Mouse (Mus musculus) spleen, adult 12 weeks (tissue): ENCODE measurements around the gene Lamc1.
"Not testable (repeated sequence)": the region's sequence is repeated elsewhere in the genome, so short reads cannot be mapped to it uniquely, and the experiment has no call there.

Experiments
- DNase-seq: peaks from one replicate; pipeline ENCODE4 v3.0.0; 2022; ENCODE audit warnings: low spot score

Gene Lamc1

GRCm38 (mm10) chr1:153332444-153333295 lies at the start of gene Lamc1:
Gene Lamc1, minus strand, starts transcription at chr1:153332786.
- peak; percentile 11 for DNase-seq

GRCm38 (mm10) chr1:153380746-153381282 lies 48.2 kb upstream of the Lamc1 start:
- no peak for DNase-seq

- DNase-seq: no peak
These were observed 47.2 kb upstream of the Lamc1 start for GRCm38 (mm10) chr1:153379832-153380231.

- DNase-seq: no peak
These were observed 46.0 kb upstream of the Lamc1 start for GRCm38 (mm10) chr1:153378587-153378986.

GRCm38 (mm10) chr1:153376446-153376845 lies 43.9 kb upstream of the Lamc1 start:
- DNase-seq: no peak

GRCm38 (mm10) chr1:153374136-153374535 lies 41.5 kb upstream of the Lamc1 start:
- DNase-seq: no peak

GRCm38 (mm10) chr1:153371846-153372245 lies 39.3 kb upstream of the Lamc1 start:
- DNase-seq: no peak

GRCm38 (mm10) chr1:153369011-153369410 lies 36.4 kb upstream of the Lamc1 start:
- DNase-seq: no peak

GRCm38 (mm10) chr1:153367048-153367447 lies 34.5 kb upstream of the Lamc1 start:
- no peak for DNase-seq

- no peak for DNase-seq
These were observed 29.3 kb upstream of the Lamc1 start for GRCm38 (mm10) chr1:153361926-153362325.

GRCm38 (mm10) chr1:153360556-153360955 lies 28.0 kb upstream of the Lamc1 start:
- no peak for DNase-seq

- DNase-seq: no peak
These were observed 24.6 kb upstream of the Lamc1 start for GRCm38 (mm10) chr1:153357218-153357617.

GRCm38 (mm10) chr1:153354466-153354865 lies 21.9 kb upstream of the Lamc1 start:
- no peak for DNase-seq

- DNase-seq: no peak
These were observed 21.3 kb upstream of the Lamc1 start for GRCm38 (mm10) chr1:153353736-153354430.

GRCm38 (mm10) chr1:153351034-153351433 lies 18.4 kb upstream of the Lamc1 start:
- no peak for DNase-seq

GRCm38 (mm10) chr1:153347726-153348125 lies 15.1 kb upstream of the Lamc1 start:
- no peak for DNase-seq

- DNase-seq: no peak
These were observed 14.5 kb upstream of the Lamc1 start for GRCm38 (mm10) chr1:153347040-153347439.

GRCm38 (mm10) chr1:153345699-153346291 lies 13.2 kb upstream of the Lamc1 start:
- DNase-seq: no peak

- DNase-seq: no peak
These were observed 12.4 kb upstream of the Lamc1 start for GRCm38 (mm10) chr1:153345002-153345401.

- DNase-seq: not testable (repeated sequence)
These were observed 2.9 kb upstream of the Lamc1 start for GRCm38 (mm10) chr1:153335451-153335850.

- no peak for DNase-seq
These were observed 923 bp upstream of the Lamc1 start for GRCm38 (mm10) chr1:153333296-153334121.
